Mouse (Mus musculus) skeletal muscle tissue, adult 2 months (tissue): ENCODE measurements at regions not wholly inside any gene's neighbourhood (a gene's known extent, or its start where the extent isn't known, plus 50 kb on each side); places are given as distances from the start of the nearest gene placed in this dataset.

Experiments
- DNase-seq: peaks from one replicate; pipeline ENCODE4 v3.0.0-alpha.2; 2012; ENCODE audit warnings: low read depth, low spot score

DNA sequence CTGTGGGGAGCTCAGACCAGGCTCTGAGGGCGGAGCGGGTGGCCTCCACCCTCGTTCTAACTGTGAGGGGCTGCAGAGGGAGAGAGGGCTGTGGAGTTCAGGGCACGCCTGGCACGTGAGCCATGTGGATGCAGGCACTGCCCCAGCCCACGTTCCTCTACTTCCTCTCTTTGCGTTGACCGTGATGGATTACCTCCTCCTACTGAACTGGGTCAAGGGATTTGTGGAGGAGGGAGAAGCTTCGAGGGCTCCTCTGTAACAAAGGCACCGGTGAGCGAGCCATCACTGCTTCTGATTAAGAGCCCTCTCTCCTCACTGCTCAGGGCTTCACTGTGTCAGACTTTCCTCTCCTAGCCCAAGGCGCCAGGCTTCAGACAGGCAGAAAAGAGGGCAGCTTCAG is 371.1 kb downstream of the Cdh26 start:
- no peak for DNase-seq

DNA sequence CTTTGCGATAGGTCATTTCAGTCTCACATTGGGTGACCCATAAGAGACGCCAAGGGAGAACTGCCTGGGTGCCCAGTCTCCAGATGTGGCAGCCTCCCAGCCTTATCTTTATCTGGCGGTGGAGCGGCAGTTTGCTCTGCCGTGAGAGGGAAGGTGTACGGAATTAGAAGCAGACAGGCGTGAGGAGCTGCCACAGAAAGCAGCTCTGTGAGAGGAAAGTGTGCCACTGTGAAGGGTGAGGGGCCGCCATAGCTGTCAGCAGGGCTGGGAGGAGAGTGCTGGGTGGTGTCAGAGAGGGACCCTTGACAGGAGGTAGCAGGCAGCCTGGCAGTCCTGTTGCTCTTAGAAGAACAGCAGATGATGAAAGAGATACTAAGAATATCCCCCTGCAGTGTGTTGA is 375.0 kb downstream of the Cdh26 start:
- DNase-seq: no peak

DNA sequence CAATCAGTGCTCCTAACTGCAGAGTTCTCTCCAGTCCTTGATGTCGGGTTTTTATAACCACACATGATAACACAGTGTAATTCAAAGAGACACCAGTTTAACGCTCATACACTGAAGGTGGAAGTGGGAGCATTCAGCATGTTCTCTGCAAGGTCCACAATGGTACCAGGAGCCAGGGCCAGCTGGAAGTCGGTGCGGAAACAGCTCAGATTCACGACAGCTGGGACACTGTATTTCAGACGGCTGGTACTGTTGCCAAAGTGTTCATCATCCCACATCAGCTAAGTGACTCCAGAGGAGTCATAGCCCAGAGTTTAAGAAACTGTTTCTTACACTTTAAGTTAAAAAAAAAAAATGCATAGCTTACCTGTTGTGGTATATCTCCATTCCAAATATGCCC is 391.2 kb downstream of the Cdh26 start:
- DNase-seq: peak; percentile 45

DNA sequence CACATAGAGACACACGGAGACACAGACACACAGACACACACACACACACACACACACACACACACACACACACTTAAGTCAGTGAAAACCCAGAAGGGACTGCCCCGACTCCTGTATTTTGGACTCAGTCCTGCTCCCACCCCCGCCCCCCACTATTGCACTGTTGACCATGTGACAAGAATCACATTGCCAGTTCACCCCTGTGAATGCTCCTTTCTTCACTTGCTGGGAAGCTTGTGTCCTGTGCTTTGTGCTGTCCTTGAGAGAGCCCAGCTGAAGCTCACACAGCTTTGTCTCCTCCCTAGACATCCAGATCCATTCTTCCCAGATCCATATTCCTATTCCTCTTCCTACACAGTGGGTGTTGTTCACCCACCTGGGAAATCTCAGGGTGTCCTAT is 400.0 kb downstream of the Cdh26 start:
- DNase-seq: no peak

DNA sequence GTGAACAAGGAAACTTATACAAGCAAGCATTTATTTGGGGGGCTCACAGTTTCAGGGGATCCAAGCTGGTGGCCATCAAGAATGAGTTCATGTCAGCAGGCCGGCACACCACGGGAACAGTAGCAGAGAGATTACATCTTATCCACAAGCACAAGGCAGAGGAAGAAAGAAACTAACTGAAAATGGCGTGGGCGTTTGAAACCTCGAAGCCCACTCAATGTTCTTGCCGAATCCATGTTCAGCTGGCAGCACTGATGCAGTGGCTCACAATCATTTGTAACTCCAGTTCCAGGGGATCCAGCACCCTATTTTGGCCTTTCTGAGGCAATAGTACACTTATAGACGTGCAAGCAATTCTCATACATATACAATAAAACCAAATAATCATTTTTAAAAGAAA is 404.7 kb downstream of the Cdh26 start:
- no peak for DNase-seq

DNA sequence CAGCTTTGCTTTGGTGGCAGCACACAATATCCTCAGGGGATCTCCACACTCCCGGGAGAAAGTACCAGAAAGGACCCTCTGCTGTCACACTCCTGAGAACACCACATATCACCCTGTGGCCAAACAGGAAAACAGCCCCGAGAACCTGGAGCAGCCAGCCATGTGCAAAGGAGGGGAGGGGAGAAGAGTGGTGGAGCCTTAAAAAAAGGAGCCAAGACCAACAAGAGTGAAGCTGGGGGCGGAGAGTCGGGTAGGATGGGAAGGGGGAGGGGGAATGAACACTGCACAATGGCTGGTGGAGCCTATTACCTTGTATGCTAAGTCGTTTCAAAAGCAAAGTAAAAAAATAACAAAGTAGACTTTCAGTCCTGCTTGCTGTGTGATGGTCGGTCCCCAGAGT is 408.2 kb downstream of the Cdh26 start:
- DNase-seq: no peak

DNA sequence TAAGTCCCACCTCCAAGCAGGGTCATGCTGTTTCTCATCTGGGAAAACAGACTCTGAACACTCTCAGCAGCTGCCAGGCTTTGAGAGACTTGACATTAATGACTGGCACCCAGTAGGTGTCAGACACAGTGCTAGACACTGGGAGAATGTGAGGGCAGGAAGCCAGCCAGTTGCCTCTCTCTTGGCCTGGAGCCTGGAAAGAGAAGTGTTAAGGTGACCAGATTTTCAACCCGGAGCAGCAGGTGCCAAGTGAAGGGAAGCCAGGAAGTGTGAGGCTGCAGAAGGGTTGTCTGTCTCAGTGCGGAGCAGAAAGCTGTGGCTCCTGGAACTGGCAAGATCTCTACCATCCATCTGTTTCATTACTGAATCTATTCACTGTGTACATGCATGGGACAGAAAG is 410.6 kb downstream of the Cdh26 start:
- peak; percentile 84 for DNase-seq

DNA sequence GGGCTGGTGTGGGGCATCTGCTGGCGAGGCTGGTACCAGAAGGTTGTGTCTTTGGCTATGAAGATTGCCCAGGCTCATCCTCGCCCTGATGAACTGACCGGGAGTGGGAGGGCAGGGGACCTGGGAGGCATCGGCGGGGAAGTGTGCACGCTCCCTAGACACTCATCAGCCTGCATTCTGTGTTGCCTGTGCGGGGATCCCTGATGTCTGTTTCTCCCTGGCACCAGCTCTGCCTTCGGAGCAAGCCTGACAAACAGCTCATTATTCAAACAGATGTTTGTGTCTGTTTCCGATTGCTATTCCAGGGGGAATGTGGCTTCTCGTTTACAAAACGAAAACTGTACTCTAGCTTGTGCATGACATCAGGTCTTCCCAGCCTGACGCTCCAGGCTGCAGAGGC is 412.3 kb downstream of the Cdh26 start:
- DNase-seq: peak; percentile 7

DNA sequence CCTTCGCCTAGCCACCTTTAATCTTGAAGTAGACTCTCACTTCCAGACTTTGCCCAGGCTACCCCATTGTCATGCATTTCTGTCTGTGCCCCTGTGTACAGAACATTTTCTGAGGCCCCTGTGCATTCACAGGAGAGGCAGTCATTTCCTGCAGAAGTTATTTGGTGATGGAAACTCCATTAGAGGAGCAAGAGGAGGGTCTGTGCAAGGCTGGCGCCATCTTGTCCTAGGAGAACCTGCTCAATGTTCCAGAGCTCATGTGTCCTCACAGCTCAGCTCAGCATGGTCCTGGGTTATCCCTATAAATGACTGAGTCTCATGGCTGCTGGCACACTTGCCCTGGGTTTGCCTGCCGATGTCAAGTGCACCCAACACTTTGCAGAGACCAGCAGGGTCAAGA is 413.1 kb downstream of the Cdh26 start:
- no peak for DNase-seq

DNA sequence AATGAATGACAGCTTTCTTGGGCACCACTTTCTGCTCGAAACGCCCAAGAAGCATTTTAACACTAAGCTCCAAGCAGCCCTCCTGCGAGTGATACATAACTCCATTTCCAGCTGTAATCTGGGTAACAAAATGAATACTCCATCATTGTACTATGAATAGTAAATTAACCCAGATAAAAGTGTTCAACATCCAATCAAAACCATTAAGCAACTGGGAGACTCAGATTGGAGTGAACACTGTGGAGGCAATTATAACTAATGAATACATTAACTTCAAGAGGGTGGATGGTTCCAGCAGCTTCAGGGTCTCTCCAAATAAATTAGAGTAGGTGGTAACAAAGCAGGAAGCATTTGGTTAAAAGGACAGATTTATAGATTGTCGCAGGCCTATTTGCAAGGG is 414.2 kb downstream of the Cdh26 start:
- no peak for DNase-seq

DNA sequence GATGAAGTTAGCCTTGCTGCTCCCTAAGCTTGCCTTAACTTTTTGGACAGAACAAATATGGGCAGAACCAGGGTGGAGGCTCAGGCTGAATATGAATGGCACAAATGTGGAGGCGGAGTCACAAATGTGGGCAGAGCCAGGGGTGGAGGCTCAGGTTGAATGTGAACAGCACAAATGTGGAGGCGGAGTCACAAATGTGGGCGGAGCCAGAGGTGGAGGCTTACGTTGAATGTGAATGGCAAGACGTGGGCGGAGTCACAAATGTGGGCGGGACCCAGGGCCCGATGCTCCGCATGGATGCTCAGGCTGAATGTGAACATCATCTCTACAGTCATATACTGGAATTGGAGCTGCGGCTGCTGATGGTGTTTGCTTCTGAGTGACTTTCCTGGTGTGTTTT is 420.0 kb downstream of the Cdh26 start:
- DNase-seq: no peak

DNA sequence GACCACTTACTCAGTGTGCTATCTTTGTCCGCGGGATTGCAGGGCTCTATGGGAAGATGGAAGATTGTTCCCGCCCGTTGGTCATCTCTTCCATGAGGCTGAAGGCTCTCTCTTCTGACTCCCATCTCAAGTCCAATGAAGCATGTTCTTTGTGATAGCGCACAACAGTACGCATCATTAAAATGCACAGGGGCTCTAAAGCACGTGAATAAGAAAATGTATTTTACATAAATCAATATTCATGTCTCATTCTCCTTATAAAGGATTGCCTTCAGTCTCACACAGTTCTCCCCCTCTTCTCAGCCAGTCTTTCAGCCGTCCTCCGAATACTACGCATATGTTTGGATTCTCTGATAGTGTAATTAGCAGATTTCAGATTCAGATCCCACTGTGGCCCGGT is 420.4 kb downstream of the Cdh26 start:
- DNase-seq: no peak

DNA sequence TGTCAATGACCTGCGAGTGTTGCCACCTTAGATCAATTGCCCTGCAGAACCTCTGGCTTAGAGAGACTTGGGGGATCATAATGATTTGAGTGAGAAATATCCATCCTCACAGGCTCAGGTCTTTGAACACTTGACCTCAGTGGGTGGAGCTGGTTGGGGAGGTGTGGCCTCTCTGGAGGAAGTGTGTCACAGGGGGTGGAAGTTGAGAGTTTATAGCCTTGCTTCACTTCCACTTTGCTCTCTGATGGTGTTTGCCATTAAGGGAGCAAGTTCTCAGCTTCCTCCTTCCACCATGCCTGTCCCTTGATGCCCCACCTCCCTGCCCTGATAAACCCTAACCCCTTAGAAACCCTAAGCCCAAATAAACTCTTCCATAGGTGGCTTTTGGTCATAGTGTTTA is 423.7 kb downstream of the Cdh26 start:
- DNase-seq: no peak

DNA sequence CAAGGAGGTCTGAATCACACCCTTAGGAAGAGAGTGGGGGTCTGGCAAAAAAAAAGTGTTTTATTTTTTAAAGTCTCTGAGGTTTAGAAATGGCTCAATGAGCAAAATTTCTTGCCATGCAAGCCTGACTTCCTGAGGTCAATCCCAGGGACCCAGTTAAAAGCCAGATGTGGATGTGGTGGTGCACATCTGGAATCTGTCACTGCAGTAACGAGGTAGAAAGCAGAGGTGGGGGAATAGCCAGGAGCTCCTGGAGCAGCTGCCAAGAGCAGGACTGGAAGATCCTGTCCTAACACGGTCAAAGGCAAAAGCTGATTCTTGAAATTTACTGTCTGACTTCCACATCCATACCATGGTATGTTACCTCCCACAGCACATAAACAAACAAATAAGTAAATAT is 424.4 kb downstream of the Cdh26 start:
- DNase-seq: no peak

DNA sequence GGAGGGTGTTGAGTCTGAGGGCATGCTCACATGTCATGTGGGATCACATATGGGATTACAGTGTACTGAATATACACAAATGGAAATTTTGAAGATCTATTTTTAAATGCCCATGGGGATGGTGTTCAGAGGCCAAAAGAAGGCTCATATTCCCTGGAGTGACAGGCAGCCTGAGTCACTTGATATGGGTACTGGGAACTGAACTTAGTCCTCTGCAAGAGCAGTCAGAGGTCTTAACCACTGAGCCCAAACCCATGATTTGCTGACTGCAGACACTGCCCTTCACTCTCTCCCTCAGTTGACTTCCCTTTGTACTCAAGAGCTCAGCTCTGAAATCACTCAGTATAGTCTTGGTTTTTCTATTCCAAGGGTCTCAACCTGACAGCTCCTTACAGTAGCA is 432.3 kb downstream of the Cdh26 start:
- DNase-seq: peak; percentile 71

DNA sequence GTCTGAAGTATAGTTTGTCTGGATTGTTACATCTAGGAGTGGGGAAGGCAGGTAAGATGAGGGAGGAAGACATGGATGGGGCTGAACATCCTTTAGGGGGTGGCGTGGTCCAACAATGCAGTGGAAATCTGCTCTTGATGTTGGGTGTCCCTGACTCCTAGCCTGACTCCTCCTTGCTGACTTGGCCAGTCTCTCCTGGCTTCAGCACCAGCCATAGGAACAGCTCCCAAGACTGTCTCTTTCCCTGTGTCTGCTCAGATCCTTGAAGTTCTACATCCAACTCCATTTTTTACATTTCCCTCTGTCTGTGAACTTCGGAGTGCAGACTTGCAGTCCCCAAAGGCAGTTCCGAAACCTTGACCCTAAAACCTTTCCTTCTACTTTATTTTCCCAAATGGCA is 436.8 kb downstream of the Cdh26 start:
- no peak for DNase-seq

DNA sequence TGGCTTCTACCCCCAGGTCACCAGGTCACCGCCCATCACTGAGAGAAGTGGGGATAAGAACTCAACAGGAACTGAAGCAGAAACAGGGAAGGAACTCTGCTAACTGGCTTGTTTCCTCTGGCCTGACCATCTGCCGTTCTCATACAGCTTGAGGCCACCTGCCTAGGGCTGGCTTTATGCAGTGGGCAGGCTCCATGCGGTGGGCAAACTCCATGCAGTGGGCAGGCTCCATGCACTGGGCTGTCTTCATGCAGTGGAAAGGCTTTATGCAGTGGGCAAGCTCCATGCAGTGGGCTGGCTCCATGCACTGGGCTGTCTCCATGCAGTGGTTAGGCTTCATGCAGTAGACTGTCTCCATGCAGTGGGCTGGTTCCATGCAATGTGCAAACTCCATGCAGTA is 438.8 kb downstream of the Cdh26 start:
- no peak for DNase-seq

DNA sequence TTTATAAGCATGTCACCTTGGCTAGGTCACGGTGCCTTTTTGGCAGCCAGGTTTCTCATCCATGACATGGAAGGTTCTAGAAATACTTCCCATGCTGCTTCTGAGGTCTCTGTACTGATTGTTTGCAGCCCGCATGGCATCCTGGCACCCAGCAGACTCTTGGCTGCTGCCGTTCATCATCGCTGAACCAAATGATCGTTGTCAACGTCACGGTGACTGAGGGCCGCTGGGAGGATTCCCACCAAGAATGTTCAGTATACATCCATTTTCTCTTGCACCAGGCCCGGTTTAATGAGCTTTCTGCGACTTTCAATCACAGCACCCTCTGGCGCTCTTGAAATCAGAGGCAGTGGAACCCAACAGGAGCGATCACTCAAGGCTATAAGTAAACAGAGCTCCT is 448.1 kb downstream of the Cdh26 start:
- DNase-seq: no peak

DNA sequence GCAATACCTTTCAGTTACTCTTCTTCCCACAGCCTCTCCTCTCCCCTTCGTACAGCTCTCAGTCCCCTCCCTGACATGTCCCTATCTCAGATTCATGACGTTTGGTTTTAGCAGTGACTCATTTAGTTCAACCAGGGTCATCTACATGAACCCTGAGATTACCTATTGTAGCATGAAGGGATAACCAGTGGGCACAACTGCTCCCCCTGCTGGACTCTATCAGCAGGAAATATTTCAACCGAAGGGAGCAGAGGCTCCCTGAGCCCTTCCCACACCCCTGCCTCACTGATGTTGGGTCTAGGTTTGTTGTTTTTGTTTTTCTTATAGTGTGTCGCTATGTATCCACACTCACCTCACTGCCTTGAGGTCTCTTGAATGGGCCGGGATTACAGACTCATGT is 455.4 kb downstream of the Cdh26 start:
- peak; percentile 11 for DNase-seq

DNA sequence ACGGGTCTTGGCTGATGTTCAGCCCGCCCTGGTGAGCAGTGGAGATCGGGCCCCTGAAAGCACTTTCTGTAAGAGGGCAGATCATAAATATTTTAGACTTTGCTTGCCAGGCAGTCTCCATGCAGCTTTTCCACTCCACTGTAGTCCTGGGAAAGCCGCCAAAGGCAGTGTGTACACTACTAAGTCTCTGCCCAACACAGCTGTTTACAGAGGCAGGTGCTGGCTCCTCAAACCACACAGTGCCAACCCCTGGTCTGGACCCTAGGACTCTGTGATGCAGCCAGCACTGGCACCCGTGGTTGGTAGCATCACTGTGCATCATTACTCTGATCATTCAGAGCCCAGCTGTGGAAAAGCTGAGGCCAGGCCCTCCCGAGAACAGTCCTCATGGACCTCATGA is 458.4 kb downstream of the Cdh26 start:
- DNase-seq: no peak

DNA sequence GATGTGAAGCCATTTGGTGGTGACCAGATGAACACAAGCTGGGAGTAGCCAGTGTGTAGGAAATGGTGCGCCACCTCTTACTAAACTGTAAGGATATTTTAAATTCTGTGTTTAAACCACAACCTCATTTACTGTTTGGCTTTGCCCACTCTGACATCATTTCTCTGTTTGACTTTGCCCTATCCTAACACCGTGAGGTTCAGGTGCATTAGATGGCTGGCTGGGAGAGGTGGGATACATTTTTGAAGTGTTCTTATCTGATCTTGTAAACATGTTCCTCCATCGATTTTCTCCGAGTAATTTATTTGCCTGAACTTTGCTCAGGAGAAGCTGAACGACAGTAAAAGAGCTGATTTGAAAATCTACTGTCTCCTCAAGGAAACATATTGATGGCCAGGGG is 472.1 kb downstream of the Cdh26 start:
- no peak for DNase-seq

DNA sequence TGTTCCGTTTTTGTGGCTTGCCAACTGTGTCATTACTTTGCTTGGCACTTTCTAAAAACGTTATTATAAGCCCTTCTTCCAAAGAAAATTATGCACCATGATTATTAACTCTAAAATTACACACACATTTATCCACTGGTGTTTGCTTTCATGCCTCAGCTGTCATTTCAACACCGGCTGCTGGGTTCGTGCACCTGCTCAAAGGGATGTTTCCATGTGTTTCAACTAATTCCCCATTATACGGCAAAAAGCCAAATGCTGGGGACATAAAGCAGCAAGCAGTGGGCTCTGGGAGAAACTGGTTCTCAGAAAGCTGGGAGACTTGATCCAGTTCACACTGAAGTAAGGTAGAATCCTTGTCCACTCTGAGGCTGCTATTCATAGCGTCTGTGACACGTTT is 479.0 kb downstream of the Cdh26 start:
- no peak for DNase-seq

DNA sequence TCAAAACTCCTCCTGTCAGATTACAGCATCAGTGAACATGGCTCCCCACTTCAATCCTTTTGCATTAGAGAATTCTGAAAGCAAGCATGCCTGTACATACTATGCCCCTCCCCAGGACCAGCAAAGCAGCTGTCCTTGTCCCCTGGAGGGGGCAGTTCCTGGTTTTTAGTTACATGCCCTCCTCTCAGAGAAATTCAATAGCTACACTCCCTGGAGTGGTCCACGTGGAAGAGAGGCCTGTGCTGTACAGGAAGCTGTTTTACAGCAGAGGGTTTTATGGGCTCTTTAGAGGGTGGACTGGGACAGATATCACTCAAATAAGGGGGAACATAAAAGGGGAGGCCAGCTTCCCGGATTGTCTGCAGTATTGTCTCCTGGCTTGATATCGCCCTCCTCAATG is 481.3 kb downstream of the Cdh26 start:
- no peak for DNase-seq

DNA sequence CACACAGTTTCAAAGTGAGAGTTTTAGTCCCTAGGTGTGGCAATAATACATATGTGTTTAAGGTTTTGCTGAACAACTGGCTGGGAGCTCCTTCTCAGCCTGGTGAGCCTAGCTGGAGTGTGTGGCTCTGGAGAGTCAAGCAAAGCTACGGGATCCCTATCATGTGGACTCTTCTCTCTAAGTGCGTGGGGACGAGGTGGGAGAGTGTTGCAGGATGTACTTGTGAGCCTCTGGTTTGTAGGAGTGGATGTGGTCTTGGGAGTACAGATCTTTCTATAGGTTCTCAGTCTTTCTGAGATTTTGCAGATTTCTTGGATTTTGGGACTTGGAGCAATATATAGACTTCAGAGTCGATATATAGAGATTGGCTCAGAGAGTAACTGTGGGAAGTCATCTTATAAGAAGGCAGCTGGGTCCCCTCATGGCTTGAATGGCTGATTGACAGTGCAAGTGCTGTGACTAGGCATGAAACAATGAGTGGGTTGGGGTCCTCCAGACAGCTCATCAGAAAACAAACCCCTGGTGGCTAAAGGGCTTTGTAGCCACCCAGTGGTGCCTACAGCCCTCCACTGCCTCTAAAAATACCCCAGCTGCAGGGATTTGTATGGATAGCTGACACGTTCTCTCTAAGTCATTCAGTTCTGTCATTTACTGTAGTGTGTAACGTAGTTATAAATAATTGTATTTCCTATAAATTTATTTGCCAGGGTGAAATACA is 486.1 kb downstream of the Cdh26 start:
- DNase-seq: no peak
